Mouse (Mus musculus) heart, postnatal 0 days (tissue): Measurements from ENCODE around the gene Zfp553.

Source experiments
- CTCF ChIP-seq: IDR thresholded peaks from 2 replicates; pipeline ENCODE4 v1.5.1; 2016; ENCODE audit warnings: antibody characterized with exemption, control low read depth, low read depth
- EP300 ChIP-seq: IDR thresholded peaks from 2 replicates; pipeline ENCODE4 v1.6.1; 2016; ENCODE audit warnings: antibody characterized with exemption, low read depth

DNA sequence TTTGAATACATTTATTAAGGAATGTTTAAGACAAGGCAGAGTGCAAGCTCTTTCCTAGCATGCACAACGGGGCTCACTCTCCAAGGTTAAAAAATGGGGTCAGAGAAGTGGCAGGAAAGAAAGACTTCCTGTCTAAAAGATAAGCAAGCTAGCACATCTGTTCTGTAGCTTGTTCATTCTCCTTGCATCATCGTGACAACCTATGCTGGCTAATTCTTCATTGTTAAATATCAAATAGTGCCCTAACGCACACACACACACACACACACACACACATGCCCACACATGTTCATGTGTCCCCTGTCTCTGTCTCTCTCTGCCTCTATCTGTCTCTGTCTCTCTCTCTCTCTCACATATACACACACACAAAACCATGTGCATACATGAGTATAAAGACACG, 48.3 kb downstream of the Zfp553 start:
- TF ChIP-seq EP300 (no peak), CTCF (no peak)
